Mouse (Mus musculus) megakaryocyte, embryonic 14.5 days (primary cell): ENCODE measurements at regions not wholly inside any gene's neighbourhood (a gene's known extent, or its start where the extent isn't known, plus 50 kb on each side); places are given as distances from the start of the nearest gene placed in this dataset.

Experiments
- H3K27me3 ChIP-seq: replicated peaks from 2 replicates; pipeline ENCODE3; 2012; ENCODE audit warnings: inconsistent platforms
- H3K36me3 ChIP-seq: replicated peaks from 2 replicates; pipeline ENCODE3; 2012; ENCODE audit warnings: low read length, inconsistent platforms, mixed read lengths
- H3K4me1 ChIP-seq: 2 replicates; pipeline ENCODE4 v1.6.1; 2012; ENCODE audit warnings: inconsistent platforms
- H3K4me3 ChIP-seq: replicated peaks from 2 replicates; pipeline ENCODE3; 2012; ENCODE audit warnings: moderate library complexity, mild to moderate bottlenecking, inconsistent platforms
- H3K9me3 ChIP-seq: 2 replicates; pipeline ENCODE4 v1.6.1; 2012; ENCODE audit warnings: inconsistent platforms
- FLI1 ChIP-seq: IDR thresholded peaks from 2 replicates; pipeline ENCODE4 v1.6.1; 2012; ENCODE audit warnings: low read length, inconsistent platforms, mixed read lengths
- GATA1 ChIP-seq: IDR thresholded peaks from 3 replicates; pipeline ENCODE4 v1.6.1; 2012; ENCODE audit warnings: mixed read lengths, low read length, inconsistent platforms, borderline replicate concordance

DNA sequence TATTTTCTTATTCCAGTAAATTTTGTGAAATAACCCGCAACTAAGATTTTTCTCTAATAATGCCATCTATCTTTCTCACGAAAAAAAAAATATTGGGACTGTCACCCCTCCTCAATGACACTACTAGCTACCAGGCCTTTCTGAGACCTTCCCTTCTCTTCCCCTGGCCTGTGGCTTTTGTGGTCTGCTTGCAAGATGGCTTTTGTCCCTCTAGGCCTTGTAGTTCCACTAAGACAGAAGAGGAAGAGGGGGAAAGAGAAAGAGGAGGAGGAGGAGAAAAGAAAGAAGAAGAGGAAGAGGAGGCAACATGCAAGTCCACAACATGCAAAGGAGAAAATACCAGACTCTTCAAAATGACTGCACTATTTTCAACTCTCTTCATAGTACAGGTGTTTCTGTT is 590.9 kb upstream of the Sall1 start:
- H3K9me3 ChIP-seq, result peaks cover 11% of the 10 kb centered on the region; the same call in 1 of the 2 replicates
- H3K27me3 ChIP-seq, result no peaks in the 10 kb centered on the region
- no peak overlapping the region for H3K4me3 ChIP-seq
- TF ChIP-seq FLI1 (no peak), GATA1 (no peak)
- H3K4me1 ChIP-seq, result no peaks in the 10 kb centered on the region
- H3K36me3 ChIP-seq, result no peaks in the 10 kb centered on the region

DNA sequence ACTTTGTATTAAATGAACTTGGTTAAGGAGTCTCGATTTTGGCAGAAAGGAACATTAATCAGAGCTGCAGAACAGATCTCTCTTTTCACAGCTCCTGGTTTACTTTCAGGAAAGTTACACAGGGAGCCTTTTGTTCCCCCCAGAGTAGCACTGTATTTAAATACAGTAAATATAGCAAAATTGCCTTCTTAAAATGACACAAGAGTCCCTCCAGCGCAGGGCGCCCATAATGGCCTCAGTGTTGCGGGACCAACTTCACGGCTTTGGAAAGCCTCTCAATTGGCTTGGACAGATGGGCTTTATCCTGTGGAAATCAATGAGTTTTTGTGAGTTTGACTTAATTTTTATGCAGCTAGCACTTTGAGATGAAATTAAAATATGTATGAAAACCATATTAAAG is 588.3 kb upstream of the Sall1 start:
- Histone ChIP-seq H3K27me3 (no peaks in the 10 kb centered on the region), H3K9me3 (peaks cover 11% of the 10 kb centered on the region; the same call in 1 of the 2 replicates), H3K4me1 (no peaks in the 10 kb centered on the region), H3K36me3 (no peaks in the 10 kb centered on the region), H3K4me3 (no peak overlapping the region)
- TF ChIP-seq FLI1 (no peak), GATA1 (no peak)

DNA sequence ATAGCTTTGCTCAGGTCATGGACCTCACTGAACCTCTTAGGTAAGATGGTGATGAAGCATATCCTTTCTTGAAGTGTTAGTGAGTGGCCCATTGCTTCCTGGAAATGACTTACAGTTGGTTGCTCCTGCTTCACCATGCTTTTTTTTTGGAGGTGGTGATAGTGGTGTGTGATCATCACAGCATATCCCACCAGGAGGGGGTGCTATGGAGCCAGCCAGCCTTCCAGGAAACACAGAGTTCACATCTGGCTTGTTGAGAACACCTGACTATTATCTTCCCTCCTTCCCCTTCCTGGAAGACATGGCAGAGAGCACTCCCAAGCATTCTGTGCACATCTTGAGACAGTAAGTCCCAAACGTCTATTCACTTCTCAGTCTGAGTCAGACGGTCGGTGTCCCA is 586.6 kb upstream of the Sall1 start:
- TF ChIP-seq FLI1 (no peak), GATA1 (no peak)
- no peaks in the 10 kb centered on the region for H3K4me1 ChIP-seq
- no peaks in the 10 kb centered on the region for H3K36me3 ChIP-seq
- H3K4me3 ChIP-seq, result no peak overlapping the region
- H3K9me3 ChIP-seq, result peaks cover 11% of the 10 kb centered on the region; the same call in 1 of the 2 replicates
- H3K27me3 ChIP-seq, result no peaks in the 10 kb centered on the region

DNA sequence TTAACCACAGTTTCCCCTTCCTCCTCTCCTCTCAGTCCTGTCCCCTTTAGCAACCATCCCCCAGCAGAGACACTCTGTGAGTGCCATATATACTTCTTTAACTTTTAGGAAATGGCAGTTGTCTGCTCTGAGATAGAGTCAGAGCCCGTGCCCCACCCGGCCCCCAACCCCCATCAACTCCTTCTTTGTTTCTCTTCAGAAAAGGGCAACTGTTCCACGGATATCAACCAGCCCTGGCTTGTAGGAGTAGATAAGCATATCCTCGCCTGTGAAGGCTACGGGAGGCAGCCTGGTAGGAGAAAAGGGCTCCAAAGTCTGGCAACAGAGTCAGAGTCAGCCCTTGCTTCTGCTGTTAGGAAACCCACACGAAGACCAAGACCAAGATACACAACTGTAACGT is 574.1 kb upstream of the Sall1 start:
- Histone ChIP-seq H3K4me1 (no peaks in the 10 kb centered on the region), H3K4me3 (no peak overlapping the region), H3K27me3 (no peaks in the 10 kb centered on the region), H3K36me3 (no peaks in the 10 kb centered on the region), H3K9me3 (peaks cover 22% of the 10 kb centered on the region; the same call in 1 of the 2 replicates)
- TF ChIP-seq GATA1 (no peak), FLI1 (no peak)

DNA sequence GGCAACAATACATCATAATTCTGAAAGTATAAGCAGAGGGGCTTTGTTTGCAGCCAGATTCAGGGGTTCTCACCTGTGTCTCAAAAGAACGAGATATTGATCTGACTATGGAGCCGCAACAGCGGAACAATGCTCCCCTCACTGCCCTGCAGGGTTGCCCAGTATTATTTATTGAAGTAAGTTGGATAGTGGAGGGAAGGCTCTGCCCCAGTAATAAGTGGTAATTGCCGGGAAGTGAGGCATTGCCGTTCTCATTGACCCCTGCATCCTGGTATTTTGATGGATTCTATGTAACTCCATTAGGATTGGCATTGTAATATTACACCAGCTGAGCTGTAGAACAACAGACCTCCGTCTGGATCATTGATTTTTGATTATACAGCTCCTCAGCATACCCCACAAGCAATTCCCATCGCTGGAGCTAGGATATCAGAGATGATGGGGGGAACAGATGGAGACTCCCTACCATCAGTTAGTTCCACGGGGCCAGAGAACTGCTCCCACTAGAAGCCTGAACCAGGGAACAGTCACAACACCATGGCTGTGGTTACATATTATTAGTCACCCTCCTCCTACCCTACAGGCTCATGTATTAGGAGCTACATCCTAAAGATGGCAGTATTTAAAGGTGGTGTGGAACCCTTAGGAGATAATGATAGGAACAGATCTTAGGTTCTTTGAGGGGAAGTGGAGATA is 572.0 kb upstream of the Sall1 start:
- no peaks in the 10 kb centered on the region for H3K27me3 ChIP-seq
- no peaks in the 10 kb centered on the region for H3K4me1 ChIP-seq
- TF ChIP-seq GATA1 (no peak), FLI1 (no peak)
- peaks cover 26% of the 10 kb centered on the region for H3K9me3 ChIP-seq
- no peaks in the 10 kb centered on the region for H3K36me3 ChIP-seq
- no peak overlapping the region for H3K4me3 ChIP-seq

DNA sequence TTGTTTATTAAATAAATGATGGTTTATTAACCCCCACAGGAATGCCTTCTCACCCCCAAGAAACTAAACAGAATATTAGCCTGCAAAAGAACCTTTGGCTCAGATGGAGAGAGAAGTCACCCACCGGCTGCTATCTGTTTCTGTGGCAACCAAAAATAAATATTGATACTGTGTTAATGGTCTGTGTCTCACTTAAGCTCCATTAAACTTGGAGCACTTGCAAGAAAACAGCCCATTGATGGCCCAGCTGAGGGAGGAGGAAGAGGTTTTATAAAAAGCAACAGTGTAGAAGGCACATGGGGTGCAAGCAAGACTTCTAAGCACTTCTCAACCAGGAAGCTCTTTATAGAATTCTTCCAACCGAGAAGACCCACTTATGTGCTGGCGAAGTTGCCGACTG is 565.1 kb upstream of the Sall1 start:
- TF ChIP-seq GATA1 (no peak), FLI1 (no peak)
- no peaks in the 10 kb centered on the region for H3K27me3 ChIP-seq

DNA sequence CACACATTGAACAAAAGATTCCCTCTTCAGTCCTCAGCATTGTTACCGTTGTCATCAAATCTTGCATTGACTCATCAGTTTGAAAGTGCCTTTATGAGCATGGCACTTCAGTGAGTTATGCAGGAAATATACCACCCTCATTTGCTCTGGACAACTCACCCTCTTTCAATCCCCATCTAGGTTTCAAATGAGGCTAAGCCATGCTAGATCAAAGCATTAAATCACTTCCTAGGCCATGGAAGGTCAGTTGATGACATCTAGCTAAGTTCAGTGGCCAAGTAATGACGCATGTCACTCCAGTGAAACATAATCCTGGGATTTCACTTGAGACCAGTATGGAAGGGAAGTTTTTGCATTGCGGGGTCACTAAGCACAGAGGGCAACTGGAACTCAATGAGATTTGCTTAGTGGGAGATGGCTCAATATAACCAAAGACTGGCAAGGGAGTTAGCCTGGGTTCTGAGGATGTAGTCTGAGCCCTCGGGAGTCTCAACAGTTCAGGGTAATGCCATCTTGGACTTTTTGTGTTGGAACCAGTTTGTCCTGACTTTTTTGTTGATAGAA is 562.0 kb upstream of the Sall1 start:
- H3K9me3 ChIP-seq, result peaks cover 14% of the 10 kb centered on the region
- no peaks in the 10 kb centered on the region for H3K4me1 ChIP-seq
- no peak overlapping the region for H3K4me3 ChIP-seq
- H3K36me3 ChIP-seq, result no peaks in the 10 kb centered on the region
- H3K27me3 ChIP-seq, result no peaks in the 10 kb centered on the region
- TF ChIP-seq GATA1, result no peak
- TF ChIP-seq FLI1, result no peak

More for the DNA sequence above, 565.1 kb upstream of the Sall1 start:
- no peaks in the 10 kb centered on the region for H3K4me1 ChIP-seq
- H3K36me3 ChIP-seq, result no peaks in the 10 kb centered on the region
- H3K4me3 ChIP-seq, result no peak overlapping the region
- peaks cover 13% of the 10 kb centered on the region for H3K9me3 ChIP-seq

DNA sequence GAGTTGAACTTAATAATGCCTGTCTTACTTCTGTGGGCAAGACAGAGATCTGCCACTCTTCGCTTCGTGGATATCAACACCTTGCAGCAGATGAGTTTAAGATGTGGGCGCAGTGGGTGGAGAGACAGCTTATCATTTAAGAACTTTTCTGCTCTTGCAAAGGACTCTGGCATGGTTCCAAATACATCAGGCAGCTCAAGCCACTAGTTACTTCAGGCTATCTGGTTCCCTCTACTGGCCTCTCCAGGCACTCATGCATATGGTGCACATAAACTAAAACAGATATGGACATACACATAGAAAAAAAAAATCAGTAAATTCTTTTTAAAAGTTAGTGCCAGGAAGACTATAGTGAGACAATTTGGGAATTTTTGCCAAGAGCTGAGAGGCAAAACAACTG is 560.5 kb upstream of the Sall1 start:
- Histone ChIP-seq H3K9me3 (peaks cover 8% of the 10 kb centered on the region), H3K27me3 (no peaks in the 10 kb centered on the region), H3K36me3 (no peaks in the 10 kb centered on the region), H3K4me3 (no peak overlapping the region), H3K4me1 (no peaks in the 10 kb centered on the region)
- no peak for TF ChIP-seq FLI1
- no peak for TF ChIP-seq GATA1

DNA sequence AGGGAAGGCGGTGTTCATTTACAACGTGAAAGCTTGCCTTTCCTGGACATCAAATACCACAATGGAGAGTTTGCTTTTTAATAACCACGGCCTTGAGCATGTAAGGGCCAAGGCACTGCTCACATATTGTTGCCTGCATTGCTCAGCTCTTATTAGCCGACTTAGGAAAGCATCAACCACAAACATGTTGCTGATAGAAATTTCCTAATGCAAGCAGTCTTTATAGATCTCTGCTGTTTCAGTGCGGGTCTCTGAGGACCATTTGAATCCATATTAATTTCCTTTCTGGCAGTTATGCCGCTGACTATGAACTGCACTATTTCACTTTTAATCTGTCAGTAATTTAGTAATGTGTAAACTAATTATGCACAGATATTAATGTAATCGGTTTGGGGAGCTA is 552.4 kb upstream of the Sall1 start:
- TF ChIP-seq FLI1 (no peak), GATA1 (no peak)
- Histone ChIP-seq H3K27me3 (no peaks in the 10 kb centered on the region), H3K4me3 (no peak overlapping the region), H3K36me3 (no peaks in the 10 kb centered on the region), H3K4me1 (no peaks in the 10 kb centered on the region), H3K9me3 (no peaks in the 10 kb centered on the region)

DNA sequence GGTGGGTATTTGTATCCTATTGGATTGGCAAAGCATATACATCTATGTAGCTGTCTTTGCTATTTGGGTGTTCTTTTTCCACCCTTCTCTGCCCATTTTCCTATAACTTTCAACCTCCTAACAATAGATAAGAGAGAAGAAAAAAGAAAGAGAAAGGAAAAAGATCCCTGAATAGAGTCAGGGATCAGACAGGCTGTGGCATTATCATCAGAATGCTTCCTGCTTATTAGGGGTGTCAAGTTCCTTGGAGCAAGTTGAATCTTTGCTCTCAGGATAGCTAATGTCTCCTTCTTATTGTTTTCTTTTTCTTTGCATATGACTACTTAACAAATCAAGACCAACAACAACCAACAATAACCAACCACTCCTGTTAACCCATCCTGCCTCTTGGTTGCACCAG is 539.1 kb upstream of the Sall1 start:
- no peaks in the 10 kb centered on the region for H3K9me3 ChIP-seq
- no peak for TF ChIP-seq FLI1
- TF ChIP-seq GATA1, result no peak
- no peaks in the 10 kb centered on the region for H3K36me3 ChIP-seq
- H3K4me3 ChIP-seq, result no peak overlapping the region
- H3K4me1 ChIP-seq, result no peaks in the 10 kb centered on the region
- H3K27me3 ChIP-seq, result no peaks in the 10 kb centered on the region
